Mouse (Mus musculus) kidney, postnatal 10 days (tissue): Measurements from ENCODE around the gene Tlr5.

Experiments
- DNase-seq: peaks from one replicate; pipeline ENCODE4 v3.0.0; 2021; ENCODE audit warnings: mixed read lengths

Tlr5 gene

GRCm38 (mm10) chr1:182991002-182991778, 36.6 kb downstream of the Tlr5 start:
- peak; percentile 82 for DNase-seq
